Mouse (Mus musculus) embryonic facial prominence, embryonic 10.5 days (tissue): ENCODE data around the gene Prss43. TPM values are rescaled to one million over a fixed set of nuclear protein-coding genes. Genes with fewer than 3 reads are reported as not detected.
"Not testable (repeated sequence)": the region's sequence is repeated elsewhere in the genome, so short reads cannot be mapped to it uniquely, and the experiment has no call there.

Experiments used
- DNase-seq: peaks from one replicate; pipeline ENCODE4 v3.0.0-alpha.2; 2017; ENCODE audit warnings: low spot score
- H3K27ac ChIP-seq: fragments of 300-500 bp; sonication (generic); replicated peaks from 2 replicates; pipeline ENCODE4 v1.5.1; 2016; ENCODE audit warnings: mild to moderate bottlenecking
- H3K27me3 ChIP-seq: fragments of 300-500 bp; sonication (generic); replicated peaks from 2 replicates; pipeline ENCODE4 v1.6.1; 2016; ENCODE audit warnings: low read depth, mild to moderate bottlenecking; ENCODE audit not compliant: poor library complexity, severe bottlenecking
- H3K36me3 ChIP-seq: fragments of 300-500 bp; sonication (generic); replicated peaks from 2 replicates; pipeline ENCODE4 v1.6.1; 2016; ENCODE audit warnings: mild to moderate bottlenecking, moderate library complexity
- H3K4me1 ChIP-seq: fragments of 300-500 bp; sonication (generic); 2 replicates; pipeline ENCODE4 v1.6.1; 2016
- H3K4me3 ChIP-seq: fragments of 300-500 bp; sonication (generic); 2 replicates; pipeline ENCODE4 v1.5.1; 2016; ENCODE audit warnings: mild to moderate bottlenecking, moderate library complexity
- H3K9me3 ChIP-seq: fragments of 300-500 bp; sonication (generic); 2 replicates; pipeline ENCODE4 v1.6.1; 2016; ENCODE audit warnings: mild to moderate bottlenecking
- WGBS: fragments of 180-500 bp; shearing (Covaris S2); methylation state at CpG from one replicate; pipeline ENCODE4 v1.1.7; 2016; 5-methylcytosine and 5-hydroxymethylcytosine counted together
- polyA plus RNA-seq: library from polyadenylated mRNA; unstranded; fragments of >200 nt; fragmentation: Nextera tagmentation; extraction: Ambion mirVana; gene quantifications from 2 replicates; pipeline ENCODE4 v1.2.1, GENCODE M21; 2016

Prss43 gene
- polyA plus RNA-seq, 1 experiment from 2014 or later, result not detected

DNA sequence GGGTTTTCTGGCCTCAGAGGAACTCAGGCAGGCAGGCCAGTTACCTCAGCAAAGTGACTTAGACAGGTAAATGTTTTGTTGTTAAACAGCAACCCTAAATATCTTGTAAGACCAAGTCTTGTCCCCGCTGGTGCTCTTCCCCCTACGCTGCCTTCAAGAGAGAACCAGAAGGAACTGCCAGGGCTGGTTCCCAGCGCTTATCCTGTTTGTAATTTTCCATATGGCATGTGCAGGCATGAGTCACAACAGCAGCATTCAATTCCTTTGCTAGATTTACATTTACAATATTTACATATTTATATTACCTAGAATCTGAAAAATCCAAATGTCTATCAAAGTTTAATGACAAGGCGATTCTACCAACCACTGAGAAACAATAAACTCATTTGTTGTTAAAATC, 16.4 kb upstream of the Prss43 start:
- no peak for DNase-seq
- H3K9me3 ChIP-seq, result no peaks in the 10 kb centered on the region
- no peaks in the 10 kb centered on the region for H3K4me1 ChIP-seq
- H3K36me3 ChIP-seq, result no peaks in the 10 kb centered on the region
- H3K4me3 ChIP-seq, result no peak overlapping the region
- 86% methylated on average over 4 of the region's 4 CpGs for WGBS
- no peak overlapping the region for H3K27ac ChIP-seq
- no peaks in the 10 kb centered on the region; the same call in 1 of the 2 replicates for H3K27me3 ChIP-seq

DNA sequence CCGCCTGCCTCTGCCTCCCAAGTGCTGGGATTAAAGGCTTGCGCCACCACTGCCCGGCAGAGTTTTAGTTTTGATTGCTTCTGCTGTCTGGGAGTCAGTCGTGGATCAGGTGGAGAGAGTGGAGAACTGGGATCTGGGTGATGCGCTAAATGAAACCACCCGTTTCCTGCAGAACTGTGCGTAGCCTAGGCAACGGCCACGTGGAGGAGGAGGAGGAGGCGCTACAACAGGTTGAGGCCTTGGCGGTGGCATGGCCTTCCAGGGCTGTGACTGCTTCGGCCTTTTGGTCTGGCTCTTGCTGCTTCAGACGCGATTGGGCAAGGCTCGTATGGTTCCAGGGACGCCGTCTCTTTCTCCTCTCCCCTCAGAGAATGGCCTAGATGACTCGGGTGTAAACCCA, 12.7 kb upstream of the Prss43 start, which contains the start of gene Prss44:
Gene Prss44, plus strand, starts transcription at position 206 of the 400 bp plus-strand sequence.
- WGBS, result 66% methylated on average over 18 of the region's 18 CpGs
- no peaks in the 10 kb centered on the region for H3K9me3 ChIP-seq
- no peaks in the 10 kb centered on the region for H3K36me3 ChIP-seq
- H3K4me1 ChIP-seq, result no peaks in the 10 kb centered on the region
- no peaks in the 10 kb centered on the region; the same call in 1 of the 2 replicates for H3K27me3 ChIP-seq
- DNase-seq, result peak; percentile 18
- H3K27ac ChIP-seq, result no peak within 1 kb of the TSS
- H3K4me3 ChIP-seq, result no peak within 1 kb of the TSS

DNA sequence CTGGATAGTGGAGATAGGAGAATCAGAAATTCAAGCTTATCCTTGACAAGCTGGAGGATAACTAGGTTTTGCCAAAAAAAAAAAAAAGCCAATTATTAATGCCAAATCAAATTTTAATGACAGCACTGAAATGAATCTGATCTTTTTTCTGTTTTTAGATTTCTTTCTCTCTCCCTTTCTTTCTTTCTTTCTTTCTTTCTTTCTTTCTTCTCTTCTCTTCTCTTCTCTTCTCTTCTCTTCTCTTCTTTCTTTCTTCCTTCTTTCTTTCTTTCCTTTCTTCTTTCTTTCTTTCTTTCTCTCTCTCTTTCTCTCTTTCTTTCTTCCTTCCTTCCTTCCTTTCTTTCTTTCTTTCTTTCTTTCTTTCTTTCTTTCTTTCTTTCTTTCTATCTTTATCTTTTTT, 5.9 kb upstream of the Prss43 start:
- not testable (repeated sequence) for H3K36me3 ChIP-seq, DNase-seq, H3K4me3 ChIP-seq, H3K9me3 ChIP-seq, H3K4me1 ChIP-seq, H3K27ac ChIP-seq, H3K27me3 ChIP-seq

DNA sequence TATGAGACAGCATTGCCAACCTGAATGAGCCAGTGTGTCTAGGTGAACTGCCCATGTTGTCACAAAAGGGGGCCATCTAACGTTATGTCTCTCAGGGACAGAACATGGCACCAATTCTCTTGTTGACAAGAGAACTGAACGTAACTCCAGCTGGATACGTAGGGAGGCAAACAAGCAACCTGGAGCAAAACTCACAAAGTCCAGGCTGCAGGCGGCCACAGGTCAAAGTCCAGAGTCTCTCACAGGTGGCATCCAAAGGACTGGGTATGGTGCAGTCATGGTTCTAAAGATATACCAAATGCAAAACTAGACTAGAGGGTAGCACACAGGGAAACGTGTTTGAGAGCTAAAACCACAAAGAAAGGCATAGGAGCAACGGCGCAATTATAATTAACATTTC, 5.1 kb upstream of the Prss43 start:
- no peaks in the 10 kb centered on the region for H3K36me3 ChIP-seq
- no peaks in the 10 kb centered on the region for H3K27me3 ChIP-seq
- no peak overlapping the region for H3K4me3 ChIP-seq
- H3K9me3 ChIP-seq, result no peaks in the 10 kb centered on the region
- H3K27ac ChIP-seq, result no peak overlapping the region
- 89% methylated on average over 7 of the region's 7 CpGs for WGBS
- DNase-seq, result no peak
- no peaks in the 10 kb centered on the region for H3K4me1 ChIP-seq

DNA sequence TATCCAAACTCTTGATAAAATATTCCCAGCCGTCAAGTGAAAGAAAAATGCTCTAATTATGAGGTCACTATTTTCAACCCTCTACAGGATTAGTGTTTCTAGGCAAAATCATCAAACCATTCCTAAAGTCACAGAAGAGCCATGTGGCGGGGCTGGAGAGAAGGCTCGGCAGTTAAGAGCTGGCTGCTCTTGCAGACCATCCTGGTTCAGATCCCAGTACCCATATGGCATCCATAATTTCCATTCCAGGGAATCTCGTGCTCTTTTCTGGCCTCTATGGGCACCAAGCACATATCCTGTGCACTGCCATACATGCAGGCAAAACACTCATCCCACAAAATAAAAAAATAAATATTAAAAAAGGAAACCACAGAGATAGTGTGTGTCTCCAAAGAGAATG, 1.1 kb upstream of the Prss43 start:
- no peak for DNase-seq
- H3K4me1 ChIP-seq, result no peaks in the 10 kb centered on the region
- H3K4me3 ChIP-seq, result no peak overlapping the region
- no peaks in the 10 kb centered on the region for H3K36me3 ChIP-seq
- H3K27me3 ChIP-seq, result peaks cover 7% of the 10 kb centered on the region; the same call in 1 of the 2 replicates
- H3K9me3 ChIP-seq, result no peaks in the 10 kb centered on the region
- 79% methylated on average over 4 of the region's 4 CpGs for WGBS
- no peak overlapping the region for H3K27ac ChIP-seq

DNA sequence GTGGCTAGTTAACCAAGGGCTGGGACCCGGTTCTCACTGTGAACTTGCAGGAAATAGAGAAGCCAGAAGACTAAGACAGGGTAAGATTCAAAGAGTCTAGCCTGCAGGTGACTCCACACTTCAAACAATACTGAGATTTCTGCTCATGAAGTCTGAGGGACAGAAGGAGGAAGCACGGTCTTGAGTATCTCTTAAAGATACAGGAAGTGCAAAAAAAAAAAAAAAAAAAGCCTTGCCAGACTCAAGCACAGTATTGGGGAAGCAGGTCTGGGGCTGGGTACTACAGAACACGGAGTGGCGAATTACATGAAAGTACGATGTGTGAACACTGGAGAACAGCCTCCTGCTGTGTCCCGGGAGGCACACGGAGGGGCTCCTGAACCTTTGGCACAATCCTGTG, 658 bp upstream of the Prss43 start:
- no peaks in the 10 kb centered on the region for H3K36me3 ChIP-seq
- 80% methylated on average over 7 of the region's 7 CpGs for WGBS
- H3K4me3 ChIP-seq, result no peak overlapping the region
- DNase-seq, result no peak
- H3K27ac ChIP-seq, result no peak overlapping the region
- peaks cover 7% of the 10 kb centered on the region; the same call in 1 of the 2 replicates for H3K27me3 ChIP-seq
- no peaks in the 10 kb centered on the region for H3K4me1 ChIP-seq
- H3K9me3 ChIP-seq, result no peaks in the 10 kb centered on the region

DNA sequence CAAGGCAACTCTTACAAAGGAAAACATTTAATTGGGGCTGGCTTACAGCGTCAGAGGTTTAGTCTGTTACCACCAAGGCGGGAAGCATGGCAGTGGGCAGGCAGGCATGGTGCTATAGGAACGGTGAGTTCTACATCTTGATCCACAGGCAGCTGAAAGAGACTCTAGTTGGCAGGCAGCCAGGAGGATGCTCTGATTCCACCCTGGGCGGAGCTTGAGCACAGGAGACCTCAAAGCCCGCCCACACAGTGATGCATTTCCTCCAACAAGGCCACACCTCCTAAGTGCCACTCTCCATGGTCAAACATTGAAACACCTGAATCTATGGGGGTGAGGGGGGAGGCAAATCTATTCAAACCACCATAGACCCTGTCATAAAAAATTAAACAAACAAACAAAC, 6.5 kb downstream of the Prss43 start:
- no peak overlapping the region for H3K4me3 ChIP-seq
- peaks cover 8% of the 10 kb centered on the region; the same call in 1 of the 2 replicates for H3K4me1 ChIP-seq
- peak; percentile 23 for DNase-seq
- no peaks in the 10 kb centered on the region for H3K9me3 ChIP-seq
- no peak overlapping the region for H3K27ac ChIP-seq
- 0 out of 2 replicates have a peak, but pooled peaks cover 8% of the 10 kb centered on the region for H3K27me3 ChIP-seq
- WGBS, result 87% methylated on average over 5 of the region's 5 CpGs
- H3K36me3 ChIP-seq, result no peaks in the 10 kb centered on the region

DNA sequence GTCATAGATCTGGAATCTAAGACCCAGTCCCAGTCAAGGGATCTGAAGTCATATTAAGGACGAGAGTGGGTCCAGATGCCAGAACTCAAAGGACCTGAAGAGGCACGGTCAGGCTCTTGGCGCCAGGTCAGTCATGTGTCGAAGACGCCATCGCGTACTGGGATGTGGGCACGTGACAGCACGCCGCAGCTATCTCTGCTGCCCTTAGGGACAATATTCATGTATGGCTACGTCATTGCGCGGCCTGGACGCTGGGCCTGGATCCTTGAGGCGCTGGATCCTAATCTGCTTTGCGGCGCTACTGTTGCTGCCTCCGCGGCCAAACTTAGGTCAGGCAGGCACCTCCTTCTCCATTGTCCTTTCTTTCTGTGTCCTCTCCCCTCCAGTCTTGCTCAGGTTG, 7.9 kb downstream of the Prss43 start, which contains the start of gene Prss45:
Gene Prss45, plus strand, starts transcription at position 178 of the 400 bp plus-strand sequence.
- H3K36me3 ChIP-seq, result no peaks in the 10 kb centered on the region
- 0 out of 2 replicates have a peak, but pooled peaks cover 8% of the 10 kb centered on the region for H3K27me3 ChIP-seq
- DNase-seq, result no peak
- H3K4me3 ChIP-seq, result no peak within 1 kb of the TSS
- peaks cover 8% of the 10 kb centered on the region; the same call in 1 of the 2 replicates for H3K4me1 ChIP-seq
- no peaks in the 10 kb centered on the region for H3K9me3 ChIP-seq
- no peak within 1 kb of the TSS for H3K27ac ChIP-seq
- WGBS, result 77% methylated on average over 19 of the region's 19 CpGs

DNA sequence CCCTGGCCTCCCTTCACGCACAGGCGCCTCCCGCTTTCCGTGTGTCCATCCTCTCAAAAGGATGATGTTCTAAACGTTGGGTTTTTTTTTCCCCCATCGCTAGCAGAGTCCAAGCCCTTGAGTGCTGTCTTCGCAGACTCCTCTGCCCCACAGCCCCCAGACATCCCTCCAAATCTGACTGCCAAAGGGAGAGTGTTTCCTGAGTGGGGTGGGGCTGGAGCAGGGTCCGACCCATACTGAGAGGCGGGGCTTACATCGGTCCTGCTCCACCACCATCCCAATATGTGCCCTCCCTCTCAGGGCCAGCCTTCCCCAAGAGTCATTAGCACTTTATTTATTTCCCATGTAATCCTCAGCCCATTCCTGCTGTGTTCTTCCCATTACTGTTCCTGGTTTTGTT, 8.5 kb downstream of the Prss43 start:
- Histone ChIP-seq H3K27ac (no peak overlapping the region), H3K27me3 (0 out of 2 replicates have a peak, but pooled peaks cover 8% of the 10 kb centered on the region), H3K4me3 (no peak overlapping the region), H3K4me1 (peaks cover 8% of the 10 kb centered on the region; the same call in 1 of the 2 replicates), H3K36me3 (no peaks in the 10 kb centered on the region), H3K9me3 (no peaks in the 10 kb centered on the region)
- no peak for DNase-seq
- WGBS, result 35% methylated on average over 10 of the region's 10 CpGs

DNA sequence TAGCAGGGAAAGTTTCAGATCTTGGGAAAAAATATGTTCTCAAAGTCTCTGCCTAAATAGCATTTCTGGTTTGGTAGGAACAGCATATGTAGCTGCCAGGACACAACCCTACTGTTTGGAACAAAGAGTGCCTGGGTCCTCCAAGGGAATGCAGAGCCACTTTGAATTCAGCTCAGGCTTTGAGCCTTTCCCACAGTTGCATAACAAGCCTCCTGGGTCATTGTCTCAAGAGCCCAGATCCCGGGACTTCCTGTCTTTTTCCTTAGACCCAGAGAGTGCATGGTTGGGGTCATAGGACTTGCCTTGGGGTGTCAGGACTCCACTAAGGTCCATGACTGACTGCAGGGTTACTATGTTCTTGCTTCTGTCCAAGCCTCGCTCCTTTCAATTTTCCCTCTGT, 9.6 kb downstream of the Prss43 start:
- H3K27me3 ChIP-seq, result 0 out of 2 replicates have a peak, but pooled peaks cover 8% of the 10 kb centered on the region
- WGBS, result 52% methylated on average over 2 of the region's 2 CpGs

DNA sequence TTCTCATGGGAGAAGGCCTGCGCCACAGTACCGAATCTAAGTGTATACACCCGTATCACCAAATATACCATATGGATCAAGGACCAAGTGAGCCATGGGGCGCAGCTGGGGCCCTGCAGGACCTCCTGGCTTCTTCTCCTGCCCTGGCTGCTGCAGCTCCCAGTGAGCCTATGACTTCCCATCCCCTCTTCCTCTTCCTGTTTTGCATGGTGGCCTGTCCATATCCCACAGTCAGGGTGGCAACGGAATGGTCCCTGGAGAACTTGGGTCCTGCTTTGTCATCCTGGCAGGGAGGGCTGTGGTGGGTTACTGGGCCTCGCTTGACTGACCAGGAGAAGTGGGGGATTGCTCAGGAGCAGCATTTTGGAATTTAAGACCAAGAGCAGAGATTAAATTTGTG, 14.4 kb downstream of the Prss43 start:
- H3K9me3 ChIP-seq, result no peaks in the 10 kb centered on the region
- no peak overlapping the region for H3K4me3 ChIP-seq
- H3K27ac ChIP-seq, result no peak overlapping the region
- no peak for DNase-seq
- H3K4me1 ChIP-seq, result 0 out of 2 replicates have a peak, but pooled peaks cover 3% of the 10 kb centered on the region
- H3K27me3 ChIP-seq, result no peaks in the 10 kb centered on the region
- no peaks in the 10 kb centered on the region for H3K36me3 ChIP-seq
- WGBS, result 84% methylated on average over 6 of the region's 6 CpGs

More for the DNA sequence above, 9.6 kb downstream of the Prss43 start:
- no peak overlapping the region for H3K27ac ChIP-seq
- DNase-seq, result no peak
- H3K4me1 ChIP-seq, result peaks cover 8% of the 10 kb centered on the region; the same call in 1 of the 2 replicates
- H3K9me3 ChIP-seq, result no peaks in the 10 kb centered on the region
- H3K4me3 ChIP-seq, result no peak overlapping the region
- no peaks in the 10 kb centered on the region for H3K36me3 ChIP-seq

DNA sequence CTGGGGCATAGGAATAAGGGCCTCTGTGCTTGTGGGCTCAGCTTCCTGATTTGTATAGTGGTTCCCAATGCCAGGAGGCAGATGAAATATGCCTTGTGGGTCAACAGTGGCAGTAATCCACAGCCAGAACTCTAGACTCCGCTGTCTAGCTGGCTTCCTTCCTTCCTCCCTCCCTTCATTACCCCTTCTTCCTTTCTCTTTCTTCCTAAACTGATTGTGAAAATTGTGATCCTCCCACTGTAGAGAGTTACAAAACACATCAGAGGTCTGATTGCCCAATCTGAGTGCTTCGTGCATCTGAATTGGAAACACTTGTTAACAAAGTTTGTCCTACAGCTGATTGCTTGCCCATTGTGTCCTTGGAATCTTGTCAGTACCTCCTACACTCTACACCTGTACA, 14.9 kb downstream of the Prss43 start:
- 88% methylated on average over 2 of the region's 2 CpGs for WGBS
- Histone ChIP-seq H3K27me3 (no peaks in the 10 kb centered on the region), H3K27ac (no peak overlapping the region), H3K4me1 (no peaks in the 10 kb centered on the region), H3K9me3 (no peaks in the 10 kb centered on the region), H3K36me3 (no peaks in the 10 kb centered on the region), H3K4me3 (no peak overlapping the region)
- DNase-seq, result no peak

DNA sequence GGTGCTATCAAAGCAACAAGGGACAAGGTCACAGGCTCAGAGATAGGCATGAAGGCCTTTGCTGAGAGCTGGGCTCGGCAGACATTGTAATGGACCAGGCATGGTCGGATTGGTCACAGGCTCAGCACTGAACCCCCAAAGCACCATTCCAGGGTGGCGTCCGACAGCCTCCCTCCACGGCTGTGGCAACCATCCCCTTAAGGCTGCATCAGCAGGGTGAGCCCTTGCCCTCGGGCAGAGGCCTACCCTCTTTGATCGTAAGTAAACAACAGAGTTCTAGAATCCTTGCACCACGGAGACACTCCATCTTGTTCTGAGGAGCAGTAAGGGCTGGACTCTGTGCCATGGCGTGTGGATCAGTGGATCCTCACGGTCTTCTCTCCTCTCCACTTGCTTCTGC, 17.7 kb downstream of the Prss43 start, which contains the start of gene Prss46:
Gene Prss46, plus strand, starts transcription at position 301 of the 400 bp plus-strand sequence.
- Histone ChIP-seq H3K27ac (no peak within 1 kb of the TSS), H3K27me3 (no peaks in the 10 kb centered on the region), H3K4me3 (no peak within 1 kb of the TSS), H3K9me3 (no peaks in the 10 kb centered on the region), H3K4me1 (no peaks in the 10 kb centered on the region; the same call in 1 of the 2 replicates), H3K36me3 (no peaks in the 10 kb centered on the region)
- 84% methylated on average over 10 of the region's 10 CpGs for WGBS
- no peak for DNase-seq
